Mouse (Mus musculus) CH12.LX (cell line): ENCODE data around the gene Rad9a. TPM values are rescaled to one million over a fixed set of nuclear protein-coding genes. Genes with fewer than 3 reads are reported as not detected.

Source experiments
- DNase-seq: peaks from one replicate; pipeline ENCODE4 v3.0.0-alpha.2; 2013; ENCODE audit errors: extremely low read depth
- H3K27ac ChIP-seq: 2 replicates; pipeline ENCODE4 v1.5.1; 2012; ENCODE audit warnings: low read depth, mild to moderate bottlenecking, control low read depth, moderate library complexity; ENCODE audit not compliant: insufficient read depth
- H3K27me3 ChIP-seq: replicated peaks from 2 replicates; pipeline ENCODE3; 2012; ENCODE audit warnings: inconsistent platforms
- H3K36me3 ChIP-seq, 2 experiments: replicated peaks in 1 of 2; 2 replicates each; pipeline versions ENCODE3 to v1.6.1; 2012; ENCODE audit warnings: inconsistent platforms in 1 of 2, low read length in 1 of 2, mild to moderate bottlenecking in 1 of 2, mixed read lengths in 1 of 2, moderate library complexity in 1 of 2; ENCODE audit not compliant: control insufficient read depth in 1 of 2, insufficient read depth in 1 of 2
- H3K4me1 ChIP-seq, 2 experiments: 2 replicates each; pipeline ENCODE4 v1.6.1; 2012; ENCODE audit warnings: inconsistent platforms in 1 of 2, moderate library complexity in 1 of 2; ENCODE audit not compliant: insufficient read depth in 2 of 2, control insufficient read depth in 1 of 2
- H3K4me2 ChIP-seq: 2 replicates; pipeline ENCODE4 v1.6.1; 2012; ENCODE audit warnings: low read depth, mild to moderate bottlenecking, control low read depth; ENCODE audit not compliant: poor library complexity, insufficient read depth, severe bottlenecking
- H3K4me3 ChIP-seq, 3 experiments: fragments of 150-350 bp in 1 of 3; sonication (generic) in 1 of 3; replicated peaks in 1 of 3; 2 replicates each; pipeline versions ENCODE3 to v1.5.1; 2011 to 2012; ENCODE audit warnings: low read depth in 2 of 3, low read length in 2 of 3, mild to moderate bottlenecking in 2 of 3, moderate library complexity in 2 of 3, control low read depth in 1 of 3, improper control_type of control experiment in 1 of 3, inconsistent platforms in 1 of 3, mixed read lengths in 1 of 3; ENCODE audit not compliant: poor library complexity in 1 of 3
- H3K79me2 ChIP-seq: replicated peaks from 2 replicates; pipeline ENCODE4 v1.6.1; 2012; ENCODE audit warnings: mild to moderate bottlenecking, moderate library complexity; ENCODE audit not compliant: control insufficient read depth, poor library complexity, insufficient read depth, severe bottlenecking; ENCODE audit errors: extremely low read depth
- H3K9ac ChIP-seq: 2 replicates; pipeline ENCODE4 v1.6.1; 2012; ENCODE audit warnings: low read depth, mild to moderate bottlenecking, control low read depth, moderate library complexity; ENCODE audit not compliant: insufficient read depth
- H3K9me3 ChIP-seq: replicated peaks from 2 replicates; pipeline ENCODE3; 2012; ENCODE audit warnings: low read length, inconsistent platforms, mixed read lengths
- BHLHE40 ChIP-seq: IDR thresholded peaks from 2 replicates; pipeline ENCODE4 v1.6.1; 2011; ENCODE audit warnings: mild to moderate bottlenecking, low read depth, low read length, improper control_type of control experiment
- CHD2 ChIP-seq: IDR thresholded peaks from 2 replicates; pipeline ENCODE4 v1.6.1; 2011; ENCODE audit warnings: low read length, improper control_type of control experiment
- CTCF ChIP-seq, 2 experiments: IDR thresholded peaks in 1 of 2; conservative IDR thresholded peaks in 1 of 2; 2 replicates each; pipeline ENCODE4 v1.5.1; 2011 to 2012; ENCODE audit warnings: low read depth in 2 of 2, low read length in 2 of 2, improper control_type of control experiment in 1 of 2, inconsistent platforms in 1 of 2, mild to moderate bottlenecking in 1 of 2, moderate library complexity in 1 of 2
- E2F4 ChIP-seq: IDR thresholded peaks from 2 replicates; pipeline ENCODE4 v1.6.1; 2011; ENCODE audit warnings: low read depth, low read length, improper control_type of control experiment; ENCODE audit not compliant: insufficient replicate concordance
- ELF1 ChIP-seq: IDR thresholded peaks from 2 replicates; pipeline ENCODE4 v1.6.1; 2014; ENCODE audit warnings: low read depth, mild to moderate bottlenecking, inconsistent platforms, low read length, improper control_type of control experiment
- EP300 ChIP-seq: IDR thresholded peaks from 2 replicates; pipeline ENCODE4 v1.6.1; 2011; ENCODE audit warnings: low read length, improper control_type of control experiment
- ETS1 ChIP-seq: conservative IDR thresholded peaks from 2 replicates; pipeline ENCODE4 v1.6.1; 2012; ENCODE audit warnings: low read depth, mild to moderate bottlenecking, inconsistent platforms, low read length, improper control_type of control experiment, moderate library complexity
- GABPA ChIP-seq: IDR thresholded peaks from 2 replicates; pipeline ENCODE4 v1.6.1; 2012; ENCODE audit warnings: low read depth, low read length, improper control_type of control experiment, inconsistent platforms; ENCODE audit not compliant: insufficient replicate concordance
- MYC ChIP-seq: IDR thresholded peaks from 2 replicates; pipeline ENCODE4 v1.6.1; 2011; ENCODE audit warnings: low read depth, mild to moderate bottlenecking, improper control_type of control experiment, low read length
- NRF1 ChIP-seq: IDR thresholded peaks from 2 replicates; pipeline ENCODE4 v1.6.1; 2014; ENCODE audit warnings: low read depth, mild to moderate bottlenecking, inconsistent platforms, low read length, improper control_type of control experiment, moderate library complexity
- PAX5 ChIP-seq: IDR thresholded peaks from 2 replicates; pipeline ENCODE4 v1.6.1; 2012; ENCODE audit warnings: low read length, inconsistent platforms, mixed read lengths
- RCOR1 ChIP-seq: conservative IDR thresholded peaks from 2 replicates; pipeline ENCODE4 v1.6.1; 2012; ENCODE audit warnings: low read depth, mild to moderate bottlenecking, inconsistent platforms, low read length, improper control_type of control experiment
- SIN3A ChIP-seq: IDR thresholded peaks from 2 replicates; pipeline ENCODE4 v1.6.1; 2012; ENCODE audit warnings: low read length, improper control_type of control experiment, inconsistent platforms
- UBTF ChIP-seq: IDR thresholded peaks from 2 replicates; pipeline ENCODE4 v1.6.1; 2012; ENCODE audit warnings: low read depth, mild to moderate bottlenecking, inconsistent platforms, low read length, improper control_type of control experiment, moderate library complexity
- ZKSCAN1 ChIP-seq: IDR thresholded peaks from 2 replicates; pipeline ENCODE4 v1.6.1; 2012; ENCODE audit warnings: low read depth, inconsistent platforms, low read length, improper control_type of control experiment, borderline replicate concordance
- ZMIZ1 ChIP-seq: IDR thresholded peaks from 2 replicates; pipeline ENCODE4 v1.6.1; 2012; ENCODE audit warnings: low read depth, mild to moderate bottlenecking, inconsistent platforms, low read length, improper control_type of control experiment
- ZNF384 ChIP-seq: IDR thresholded peaks from 2 replicates; pipeline ENCODE4 v1.6.1; 2012; ENCODE audit warnings: low read depth, low read length, improper control_type of control experiment, inconsistent platforms
- dilution Hi-C: fragments of 300-500 bp; cut with MboI; formaldehyde crosslinking; loops from 2 replicates; pipeline ENCODE4 v1.14.3; 2020; ENCODE audit warnings: low sequenced_read_pairs; ENCODE audit not compliant: extremely low pct_unique_long_range_greater_than_20kb, extremely low pct_ligation_motif_present
- in situ Hi-C: fragments of 300-500 bp; cut with MboI; formaldehyde crosslinking; loops from 3 replicates; pipeline ENCODE4 v1.14.3; 2019; ENCODE audit warnings: low sequenced_read_pairs, low pct_ligation_motif_present, low pct_unique_long_range_greater_than_20kb, mixed read lengths
- polyA plus RNA-seq: library from polyadenylated mRNA; unstranded; fragments of >175 nt; gene quantifications from 2 replicates; pipeline ENCODE4 v1.2.1, GENCODE M21; 2012; ENCODE audit warnings: low read depth; ENCODE audit not compliant: insufficient read length
- total RNA-seq, 2 experiments: library from RNA; depleted of rRNA; stranded (reverse); fragments of 300-350 nt in 1 of 2; fragments of >200 nt in 1 of 2; gene quantifications; 2 replicates each; pipeline ENCODE4 v1.2.3; 2012 to 2014

Gene Rad9a
- total and polyA plus RNA-seq, 3 experiments, result 14.3 to 20.5 (median 20.0) TPM

- Histone ChIP-seq H3K27ac (no peak overlapping the region), H3K27me3 (no peaks in the 10 kb centered on the region), H3K79me2 (no peaks in the 10 kb centered on the region), H3K4me1 (peaks cover 5 to 38% of the 10 kb centered on the region in 2 experiments; a peak in 3 of 4 replicates), H3K9me3 (no peaks in the 10 kb centered on the region), H3K4me2 (no peak overlapping the region), H3K36me3 (peaks cover 48 to 85% of the 10 kb centered on the region in 2 experiments), H3K4me3 (no peak overlapping the region), H3K9ac (no peak overlapping the region)
- in situ Hi-C loops, result no loop called here
- DNase-seq, result no peak
- TF ChIP-seq MYC, result no peak
- TF ChIP-seq SIN3A, result no peak
- no peak for TF ChIP-seq CTCF (conservative IDR thresholded peaks at IDR 0.05 in 1 of 2, IDR thresholded peaks at IDR 0.05 in 1 of 2; ENCODE audit: low read depth in 2 of 2, low read length in 2 of 2)
- TF ChIP-seq EP300, result no peak
- TF ChIP-seq UBTF, result no peak
- no peak for TF ChIP-seq ZKSCAN1
- TF ChIP-seq E2F4, result no peak
- no peak for TF ChIP-seq ZNF384
- no peak for TF ChIP-seq ELF1
- no peak for TF ChIP-seq ETS1
- no peak for TF ChIP-seq NRF1
- no peak for TF ChIP-seq RCOR1
- no peak for TF ChIP-seq PAX5
- TF ChIP-seq BHLHE40, result no peak
- dilution Hi-C loops, result no loop called here
Observed at GRCm38 (mm10) chr19:4180411-4180810, 21.1 kb downstream of the Rad9a start.

- dilution Hi-C loops (no loop called here), in situ Hi-C loops (no loop called here)
- Histone ChIP-seq H3K79me2 (no peaks in the 10 kb centered on the region), H3K4me2 (no peak within 1 kb of the TSS), H3K27ac (no peak within 1 kb of the TSS), H3K9me3 (no peaks in the 10 kb centered on the region), H3K4me1 (peaks cover 6 to 36% of the 10 kb centered on the region in 2 experiments), H3K4me3 (no peak within 1 kb of the TSS), H3K36me3 (peaks cover 7 to 60% of the 10 kb centered on the region in 2 experiments), H3K9ac (no peak within 1 kb of the TSS), H3K27me3 (no peaks in the 10 kb centered on the region)
- DNase-seq, result no peak
- TF ChIP-seq CHD2, result no peak
- no peak for TF ChIP-seq ZMIZ1
- no peak for TF ChIP-seq GABPA
Observed at GRCm38 (mm10) chr19:4175368-4175947, 26.0 kb downstream of the Rad9a start, which contains the start of gene Carns1. Gene Carns1 (minus strand): TSS chr19:4175479.
